Mouse (Mus musculus): ENCODE results near the gene Pptc7.

- TF ChIP-seq ZNF384 (IDR thresholded peaks at IDR 0.05; ENCODE audit: low read depth, low read length), result no peak
- no peak for TF ChIP-seq HCFC1 (IDR thresholded peaks at IDR 0.05; ENCODE audit: borderline replicate concordance, insufficient read depth, low read length)
Observed at GRCm38 (mm10) chr5:122306536-122306935, 22.4 kb downstream of the Pptc7 start.
